Mouse (Mus musculus): ENCODE measurements at regions not wholly inside any gene's neighbourhood (a gene's known extent, or its start where the extent isn't known, plus 50 kb on each side); places are given as distances from the start of the nearest gene placed in this dataset.

DNA sequence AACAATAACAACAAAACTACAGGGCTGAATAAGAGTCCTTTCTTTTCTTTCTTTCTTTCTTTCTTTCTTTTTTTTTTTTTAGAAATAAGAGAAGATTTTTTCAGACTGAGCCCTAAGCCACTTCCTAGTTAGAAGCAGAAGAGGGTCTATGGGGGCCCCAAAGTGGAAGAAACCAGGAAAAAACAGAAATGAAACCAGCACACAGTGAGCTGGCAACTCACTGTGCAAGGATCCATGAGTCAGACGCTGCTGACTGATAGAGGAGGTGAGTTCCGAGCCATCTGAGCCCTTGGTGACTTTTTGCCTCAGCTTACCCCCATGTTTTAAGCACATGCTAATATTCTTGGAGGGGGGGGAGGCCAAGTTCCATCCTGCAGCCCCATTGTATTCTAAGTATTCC, 55.2 kb upstream of the Lsm14a start:
- Histone ChIP-seq H3K4me3 (ENCODE audit: low read depth, low read length) (no peak overlapping the region), H3K4me1 (ENCODE audit: control insufficient read depth, insufficient read depth, low read length) (no peaks in the 10 kb centered on the region), H3K9me3 (replicated peaks; ENCODE audit: control insufficient read depth, insufficient read depth, low read length, poor library complexity, severe bottlenecking) (peaks cover 7% of the 10 kb centered on the region; the same call in 1 of the 2 replicates), H3K9ac (ENCODE audit: low read depth, poor library complexity, severe bottlenecking) (no peak overlapping the region), H3K27me3 (ENCODE audit: control insufficient read depth, insufficient read depth, low read length, poor library complexity, severe bottlenecking) (no peaks in the 10 kb centered on the region), H3K36me3 (ENCODE audit: control insufficient read depth, insufficient read depth, low read length, poor library complexity, severe bottlenecking) (no peaks in the 10 kb centered on the region), H3K27ac (ENCODE audit: insufficient read depth, low read length) (no peak overlapping the region)
- no peak for TF ChIP-seq EP300 (IDR thresholded peaks at IDR 0.05; ENCODE audit: insufficient read depth, low read depth, low read length)
- no peak for TF ChIP-seq CTCF (IDR thresholded peaks at IDR 0.05; ENCODE audit: low read depth, low read length)
- TF ChIP-seq POLR2A (IDR thresholded peaks at IDR 0.05; ENCODE audit: insufficient read depth, low read length), result no peak

- Histone ChIP-seq H3K4me1 (ENCODE audit: control insufficient read depth, insufficient read depth, low read length) (no peaks in the 10 kb centered on the region), H3K9ac (ENCODE audit: low read depth, poor library complexity, severe bottlenecking) (no peak overlapping the region), H3K27me3 (ENCODE audit: control insufficient read depth, insufficient read depth, low read length, poor library complexity, severe bottlenecking) (no peaks in the 10 kb centered on the region)
Observed at GRCm38 (mm10) chr7:34444263-34444662, 51.1 kb upstream of the Lsm14a start.

More at GRCm38 (mm10) chr7:34444263-34444662, 51.1 kb upstream of the Lsm14a start:
- H3K9me3 ChIP-seq (replicated peaks; ENCODE audit: control insufficient read depth, insufficient read depth, low read length, poor library complexity, severe bottlenecking), result no peaks in the 10 kb centered on the region; the same call in 1 of the 2 replicates
- no peak overlapping the region for H3K27ac ChIP-seq (ENCODE audit: insufficient read depth, low read length)
- no peaks in the 10 kb centered on the region for H3K36me3 ChIP-seq (ENCODE audit: control insufficient read depth, insufficient read depth, low read length, poor library complexity, severe bottlenecking)
- H3K4me3 ChIP-seq (ENCODE audit: low read depth, low read length), result no peak overlapping the region
- TF ChIP-seq EP300 (IDR thresholded peaks at IDR 0.05; ENCODE audit: insufficient read depth, low read depth, low read length) (no peak), CTCF (IDR thresholded peaks at IDR 0.05; ENCODE audit: low read depth, low read length) (no peak), POLR2A (IDR thresholded peaks at IDR 0.05; ENCODE audit: insufficient read depth, low read length) (no peak)

Measured in ES-Bruce4 (cell line).